In the genomic region with DNA sequence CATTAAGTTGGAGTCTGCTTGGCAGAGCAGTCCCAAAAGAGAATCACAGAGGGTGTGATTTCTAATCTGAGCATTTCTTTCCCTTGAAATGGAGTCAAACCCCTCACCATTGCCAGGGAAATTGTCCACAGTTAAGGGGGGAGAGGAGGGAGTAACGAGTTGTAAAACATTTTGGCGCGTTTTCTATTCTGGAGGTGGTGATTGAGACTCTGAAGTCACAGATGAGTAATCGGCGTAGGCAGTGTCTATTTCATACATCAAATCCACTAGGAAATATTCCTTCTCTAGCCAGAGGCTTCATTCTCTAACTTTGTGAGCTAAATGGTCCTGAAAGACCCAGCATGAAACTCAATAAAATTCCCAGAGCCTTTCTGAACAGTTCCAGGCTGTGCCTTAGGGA, we compare ENCODE assay signal across 12 mouse cellular contexts. TPM values are rescaled to one million over a fixed set of nuclear protein-coding genes. Genes with fewer than 3 reads are reported as not detected.
DNase-seq lines count a peak whose midpoint lies in the region; ATAC-seq and TF ChIP-seq lines count a peak whose summit lies in the region.
"Had no signal": no experiment of that assay in that cellular context is flagged by ENCODE, and none has a peak within 500 bp of the region (broad histone marks: within the 10 kb centered on the region; RNA-seq: fewer than 3 reads in every experiment).

No protein-coding gene starts in this region.

- TF ChIP-seq CTCF in cerebellum, adult 2 months (IDR thresholded peaks at IDR 0.05; ENCODE audit: borderline replicate concordance, insufficient read depth, low read depth, low read length) = no peak

- 52% methylated on average over 5 of the region's 5 CpGs for WGBS in hindbrain, embryonic 15.5 days
- 17% methylated on average over 5 of the region's 5 CpGs for WGBS in neural tube, embryonic 15.5 days
- WGBS in cerebellum, adult 2 months = 52% methylated on average over 5 of the region's 5 CpGs

- H3K9ac ChIP-seq in hindbrain, embryonic 15.5 days = peak overlapping the region; percentile 22; the same call in 1 of the 2 replicates
- H3K9ac ChIP-seq in neural tube, embryonic 15.5 days (replicated peaks) = no peak overlapping the region
- H3K9ac ChIP-seq: limb, embryonic 15.5 days; lung, embryonic 15.5 days had no signal

- peak overlapping the region; percentile 69 for H3K4me2 ChIP-seq in hindbrain, embryonic 15.5 days
- peak overlapping the region; percentile 88 for H3K4me2 ChIP-seq in neural tube, embryonic 15.5 days

- H3K9me3 ChIP-seq in hindbrain, embryonic 15.5 days = no peaks in the 10 kb centered on the region
- no peaks in the 10 kb centered on the region for H3K9me3 ChIP-seq in neural tube, embryonic 15.5 days (replicated peaks)
- H3K9me3 ChIP-seq: limb, embryonic 15.5 days; lung, embryonic 15.5 days had no signal

- no peak for TF ChIP-seq POLR2A in cerebellum, adult 2 months (IDR thresholded peaks at IDR 0.05; ENCODE audit: borderline replicate concordance, insufficient read depth, low read length)

- no peaks in the 10 kb centered on the region for H3K27me3 ChIP-seq in hindbrain, embryonic 15.5 days
- H3K27me3 ChIP-seq in neural tube, embryonic 15.5 days (replicated peaks) = no peaks in the 10 kb centered on the region
- H3K27me3 ChIP-seq in cerebellum, adult 2 months (ENCODE audit: control insufficient read depth, insufficient read depth, low read length) = no peaks in the 10 kb centered on the region

- H3K4me1 ChIP-seq in hindbrain, embryonic 15.5 days (replicated peaks) = peaks cover 16% of the 10 kb centered on the region
- H3K4me1 ChIP-seq in neural tube, embryonic 15.5 days = peaks cover 19% of the 10 kb centered on the region; the same call in 1 of the 2 replicates
- no peaks in the 10 kb centered on the region for H3K4me1 ChIP-seq in cerebellum, adult 2 months (ENCODE audit: control insufficient read depth, insufficient read depth, low read length)
- H3K4me1 ChIP-seq: limb, embryonic 15.5 days had no signal

- H3K27ac ChIP-seq in hindbrain, embryonic 15.5 days (replicated peaks) = no peak overlapping the region
- no peak overlapping the region for H3K27ac ChIP-seq in neural tube, embryonic 15.5 days (replicated peaks)
- H3K27ac ChIP-seq in cerebellum, adult 2 months (ENCODE audit: insufficient read depth, low read length) = no peak overlapping the region
- H3K27ac ChIP-seq: heart, adult 2 months; limb, embryonic 15.5 days; lung, embryonic 15.5 days had no signal

- peak overlapping the region; percentile 55 for H3K4me3 ChIP-seq in hindbrain, embryonic 15.5 days
- peak overlapping the region; percentile 56 for H3K4me3 ChIP-seq in neural tube, embryonic 15.5 days (replicated peaks)
- no peak overlapping the region for H3K4me3 ChIP-seq in cerebellum, adult 2 months (replicated peaks; ENCODE audit: insufficient read depth, low read depth, low read length)
- H3K4me3 ChIP-seq: heart, adult 2 months had no signal

- no peaks in the 10 kb centered on the region for H3K36me3 ChIP-seq in hindbrain, embryonic 15.5 days
- no peaks in the 10 kb centered on the region for H3K36me3 ChIP-seq in neural tube, embryonic 15.5 days
- H3K36me3 ChIP-seq: limb, embryonic 15.5 days; lung, embryonic 15.5 days had no signal

- DNase-seq in frontal cortex, postnatal 36 days (ENCODE audit: low spot score in 2 of 2) = peak; percentile 21 to 57
- no peak for DNase-seq in frontal cortex, postnatal 14 days (ENCODE audit: low spot score in 2 of 2)
- peak; percentile 63 for DNase-seq in right cerebral cortex, adult 18-20 months
- DNase-seq in right cerebral cortex, postnatal 10 days (ENCODE audit: low spot score in 2 of 2) = no peak
- DNase-seq in cerebellum, adult 2 months = no peak
- no peak for DNase-seq in T-cell, adult 2 months (ENCODE audit: low spot score)
- DNase-seq: heart, adult 2 months; kidney, postnatal 14 days had no signal

- no peak for ATAC-seq in hindbrain, embryonic 15.5 days (ENCODE audit: low FRiP score, low read depth)
- no peak for ATAC-seq in neural tube, embryonic 15.5 days (ENCODE audit: low FRiP score)

RNA-seq across cellular contexts. Expression of a gene that starts 1.4 kb away (rescaled TPM):
- polyA plus RNA-seq in hindbrain, embryonic 15.5 days (2015; fragmentation: Nextera tagmentation; extraction: Ambion mirVana) = 3.8 and 4.0 TPM in 2 replicates
- 3.6 and 3.7 TPM in 2 replicates for polyA plus RNA-seq in neural tube, embryonic 15.5 days (2015; fragmentation: Nextera tagmentation; extraction: Ambion mirVana)
- 6.3 and 7.2 TPM in 2 replicates for polyA plus RNA-seq in cerebellum, adult 2 months (2012; rRNA removed)

Comparison
In these comparisons a context has a peak if more than half of its experiments do, and no peak if none do; other contexts are left out.
1. DNase-seq: peak in frontal cortex, postnatal 36 days (2 of 2) and right cerebral cortex, adult 18-20 months (single experiment); none in frontal cortex, postnatal 14 days (0 of 2), right cerebral cortex, postnatal 10 days (0 of 2), cerebellum, adult 2 months (0 of 2) and T-cell, adult 2 months (single experiment).